Mouse (Mus musculus) frontal cortex, adult 2 months (tissue): ENCODE measurements around the gene Gng12. TPM values are rescaled to one million over a fixed set of nuclear protein-coding genes. Genes with fewer than 3 reads are reported as not detected.

ENCODE experiments used
- DNase-seq, 2 experiments: peaks; one replicate each; pipeline ENCODE4 v3.0.0; 2022; ENCODE audit warnings: low spot score in 1 of 2; ENCODE audit errors: extremely low spot score in 1 of 2
- polyA plus RNA-seq: library from polyadenylated mRNA; depleted of rRNA; stranded (reverse); fragments of >200 nt; gene quantifications from 2 replicates; pipeline ENCODE4 v1.2.3, GENCODE M21; 2012; rRNA removed

Gng12 gene
- polyA plus RNA-seq, 1 experiment = 49.5 TPM

- no peak for DNase-seq
These were observed 150.7 kb downstream of the Gng12 start for GRCm38 (mm10) chr6:67046937-67047336.

GRCm38 (mm10) chr6:67048052-67048691, 152.0 kb downstream of the Gng12 start:
- DNase-seq = no peak

- DNase-seq = no peak
These were observed 152.9 kb downstream of the Gng12 start for GRCm38 (mm10) chr6:67048880-67049694.

GRCm38 (mm10) chr6:67049695-67050038, 153.5 kb downstream of the Gng12 start:
- DNase-seq = no peak

GRCm38 (mm10) chr6:67050063-67050462, 153.9 kb downstream of the Gng12 start:
- DNase-seq = no peak

GRCm38 (mm10) chr6:67056108-67056888, 160.1 kb downstream of the Gng12 start:
- no peak for DNase-seq

- no peak for DNase-seq
These were observed 160.8 kb downstream of the Gng12 start for GRCm38 (mm10) chr6:67056889-67057564.

- DNase-seq = no peak
These were observed 161.4 kb downstream of the Gng12 start for GRCm38 (mm10) chr6:67057574-67057973.

GRCm38 (mm10) chr6:67057991-67058696, 161.9 kb downstream of the Gng12 start:
- no peak for DNase-seq

GRCm38 (mm10) chr6:67060057-67060456, 163.9 kb downstream of the Gng12 start:
- no peak for DNase-seq

- DNase-seq = no peak
These were observed 173.1 kb downstream of the Gng12 start for GRCm38 (mm10) chr6:67069219-67069762.

- DNase-seq = no peak
These were observed 173.7 kb downstream of the Gng12 start for GRCm38 (mm10) chr6:67069800-67070315.

Other genes starting within 250 kb of the Gng12 start
- gene Vmn1r35, start 210.5 kb upstream of the Gng12 start, polyA plus RNA-seq = not detected in 2 replicates
- gene Vmn1r36, start 177.2 kb upstream of the Gng12 start, polyA plus RNA-seq = not detected in 2 replicates
- not detected in 2 replicates for gene Vmn1r37, start 167.0 kb upstream of the Gng12 start, polyA plus RNA-seq
- gene Vmn1r38, start 113.8 kb upstream of the Gng12 start, polyA plus RNA-seq = not detected in 2 replicates
- gene Vmn1r39, start 85.8 kb upstream of the Gng12 start, polyA plus RNA-seq = not detected in 2 replicates
- gene Gadd45a, start 141.1 kb downstream of the Gng12 start, polyA plus RNA-seq = 13.5 and 17.8 TPM in 2 replicates